Mouse (Mus musculus): ENCODE measurements around the gene Cldn24.

Gene Cldn24

DNA sequence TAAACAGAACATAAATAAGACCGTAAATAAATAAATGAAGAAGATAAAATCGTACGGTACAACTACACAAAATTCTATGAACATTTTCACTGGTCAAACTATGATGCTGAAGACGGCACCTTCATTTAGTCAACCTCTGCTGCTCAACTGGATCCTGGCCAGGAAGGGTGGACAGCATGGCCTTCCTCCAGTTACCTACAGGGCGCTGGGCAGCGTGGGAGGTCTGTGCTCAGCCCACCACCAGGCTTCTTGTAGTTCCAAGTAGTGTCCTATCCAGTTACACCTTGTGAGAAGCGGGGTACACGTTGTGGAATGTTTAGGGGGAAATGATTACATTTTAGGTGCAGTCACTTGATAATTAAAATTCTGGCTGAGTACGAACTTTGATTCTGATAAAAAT lies 5.0 kb downstream of the Cldn24 start:
- in situ Hi-C loops (cut with MboI, MseI), result no loop called here

DNA sequence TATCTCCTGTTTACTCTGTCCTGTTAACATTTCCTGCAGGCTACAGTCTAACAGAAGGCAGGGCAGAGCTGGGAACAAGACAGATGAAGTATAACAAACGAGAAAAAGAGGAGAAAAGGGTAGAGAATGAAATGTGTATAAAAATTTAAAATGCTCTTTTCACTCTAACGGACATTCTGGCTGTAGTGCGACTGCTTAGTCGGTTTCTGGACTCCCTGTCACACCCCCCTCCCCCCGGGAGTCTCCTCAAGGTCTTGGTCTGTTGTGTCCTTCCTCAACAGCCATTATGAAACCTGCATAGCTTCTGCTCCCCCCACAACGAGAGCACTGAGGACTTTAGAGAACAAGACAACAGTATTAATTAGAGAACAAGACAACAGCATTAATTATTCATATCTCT lies 10.7 kb downstream of the Cldn24 start:
- in situ Hi-C loops (cut with MboI, MseI), result no loop called here

DNA sequence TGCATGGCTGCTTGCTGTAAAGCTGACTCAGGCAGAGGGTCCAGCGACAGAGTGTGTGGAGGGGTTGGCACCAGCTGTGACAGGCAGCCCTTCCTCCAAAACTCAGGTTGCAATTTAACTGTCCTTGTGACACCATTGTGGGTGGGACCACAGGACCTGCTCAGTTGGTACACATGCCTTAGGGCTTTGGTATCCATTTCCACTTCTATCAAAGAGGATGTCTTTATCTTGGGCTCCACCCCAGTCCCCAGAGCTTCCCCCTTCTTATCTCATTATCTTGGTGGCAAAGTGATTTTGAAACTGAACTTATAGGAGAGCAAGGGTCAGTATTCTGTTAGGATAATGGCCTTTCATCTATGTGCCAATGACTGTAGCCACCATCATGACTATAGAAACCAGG lies 12.0 kb downstream of the Cldn24 start:
- in situ Hi-C loops (cut with MboI, MseI), result no loop called here

DNA sequence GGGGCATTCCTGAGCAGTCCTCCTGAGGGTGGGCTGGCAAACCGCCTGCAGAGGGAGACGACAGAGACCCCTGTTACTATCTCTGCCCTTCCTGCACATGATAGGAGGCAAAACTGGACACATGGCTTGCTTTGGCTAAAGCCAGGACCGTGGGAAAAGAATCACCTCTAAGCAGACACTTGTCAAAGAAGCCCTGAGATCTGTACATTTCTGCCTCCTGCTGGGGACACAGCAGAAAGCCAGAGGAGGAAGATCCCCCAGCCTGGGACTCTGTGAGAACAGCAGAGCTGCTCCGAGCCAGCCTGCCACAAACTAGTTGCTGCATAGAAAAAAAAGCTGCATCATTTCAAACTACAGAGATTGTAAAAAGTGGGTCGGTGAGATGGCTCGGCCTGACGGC lies 21.1 kb downstream of the Cldn24 start:
- in situ Hi-C loops (cut with MboI, MseI), result no loop called here

DNA sequence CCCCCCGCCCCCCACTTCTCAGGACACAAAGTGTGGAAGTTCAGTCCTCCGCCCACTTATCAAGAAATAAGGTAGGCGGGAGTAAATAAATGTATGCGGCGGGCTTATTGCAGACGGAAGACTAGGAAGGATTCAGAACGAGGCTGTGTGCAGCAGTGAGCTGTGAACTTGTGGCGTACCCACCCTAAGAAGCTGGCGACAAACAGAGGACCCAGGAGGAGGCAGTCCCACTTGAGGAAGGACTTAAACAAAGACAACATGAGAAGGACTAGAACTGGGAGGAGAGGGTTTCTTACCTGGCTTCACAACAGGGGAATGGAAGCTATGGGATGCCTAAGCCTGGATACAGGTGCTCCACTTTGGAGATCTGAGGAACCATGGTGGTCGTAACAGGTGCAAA lies 21.7 kb downstream of the Cldn24 start:
- in situ Hi-C loops (cut with MboI, MseI), result no loop called here

DNA sequence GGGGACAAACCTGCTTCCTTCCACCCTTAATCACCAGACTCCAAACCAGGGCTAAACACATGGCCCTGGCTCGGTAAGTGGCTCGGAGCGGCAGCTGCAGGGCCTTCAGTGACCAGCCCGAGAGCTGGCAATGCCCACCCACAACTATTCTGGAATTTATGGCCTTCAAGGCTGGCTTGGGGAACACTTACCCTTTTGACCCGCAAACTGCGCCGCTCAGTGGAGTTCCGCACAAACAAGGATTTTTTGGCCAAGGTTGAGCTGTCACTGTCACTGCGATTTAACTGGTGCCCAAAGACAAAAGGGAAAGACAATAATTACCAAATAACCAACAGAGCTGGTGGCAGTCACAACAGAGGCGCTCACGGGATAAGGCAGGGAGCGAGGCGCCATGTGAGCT lies 24.0 kb downstream of the Cldn24 start:
- in situ Hi-C loops (cut with MboI, MseI), result no loop called here

DNA sequence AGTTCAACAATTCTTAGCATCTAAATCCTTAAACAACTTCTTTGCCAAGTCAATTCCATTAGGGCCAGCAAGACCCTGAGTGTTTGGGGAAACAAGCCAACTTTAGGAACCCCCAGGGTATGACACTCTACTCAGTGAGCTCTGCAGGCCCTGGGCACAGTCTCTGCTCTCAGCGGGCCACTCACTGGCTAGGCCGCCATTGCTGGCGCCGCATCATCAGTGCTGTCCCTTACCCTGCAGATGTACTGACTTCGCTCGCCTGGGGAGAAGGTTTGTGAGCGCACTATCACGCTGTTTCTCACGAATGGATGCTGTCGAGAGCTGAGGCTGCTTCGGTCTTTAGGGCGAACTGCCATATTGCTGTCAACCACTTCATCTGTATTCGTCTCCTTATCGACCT lies 25.2 kb downstream of the Cldn24 start:
- in situ Hi-C loops (cut with MboI, MseI), result no loop called here

DNA sequence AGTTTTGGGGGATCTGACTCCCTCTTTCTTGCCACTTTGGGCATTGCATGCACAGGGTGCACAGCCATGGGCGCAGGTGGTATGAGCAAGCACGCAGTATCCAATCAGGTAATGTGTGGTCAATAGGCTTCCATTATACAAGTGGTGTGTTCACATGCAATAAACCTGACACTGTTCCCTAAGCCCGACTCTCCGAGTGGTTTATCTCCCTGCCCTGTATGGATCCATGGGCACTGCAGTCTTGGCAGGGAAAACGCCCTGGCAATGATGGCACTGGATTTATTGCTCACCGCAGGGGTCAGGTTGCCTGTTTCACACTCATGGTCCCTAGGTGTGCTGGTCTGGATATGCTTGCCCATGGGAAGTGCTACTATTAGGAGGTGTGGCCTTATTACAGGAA lies 26.0 kb downstream of the Cldn24 start:
- in situ Hi-C loops (cut with MboI, MseI), result no loop called here

DNA sequence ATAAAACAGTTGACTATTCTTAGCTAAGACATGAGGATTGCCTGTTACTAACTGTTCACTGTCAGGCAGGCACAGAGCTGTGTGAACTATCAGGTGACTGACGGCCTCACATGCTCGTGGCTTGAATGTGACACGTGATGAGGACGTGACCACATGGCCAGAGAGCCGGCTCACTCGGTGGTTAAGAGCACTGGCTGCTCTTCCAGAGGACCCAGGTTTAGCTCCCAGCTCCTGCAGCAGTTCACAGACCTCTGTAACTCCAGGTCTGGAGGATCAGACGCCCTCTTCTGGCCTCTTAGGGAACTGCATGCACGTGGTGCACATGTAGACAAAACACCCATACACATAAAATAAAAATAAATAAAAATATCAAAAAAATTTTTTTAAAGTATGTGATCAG lies 27.9 kb downstream of the Cldn24 start:
- in situ Hi-C loops (cut with MboI, MseI), result no loop called here

DNA sequence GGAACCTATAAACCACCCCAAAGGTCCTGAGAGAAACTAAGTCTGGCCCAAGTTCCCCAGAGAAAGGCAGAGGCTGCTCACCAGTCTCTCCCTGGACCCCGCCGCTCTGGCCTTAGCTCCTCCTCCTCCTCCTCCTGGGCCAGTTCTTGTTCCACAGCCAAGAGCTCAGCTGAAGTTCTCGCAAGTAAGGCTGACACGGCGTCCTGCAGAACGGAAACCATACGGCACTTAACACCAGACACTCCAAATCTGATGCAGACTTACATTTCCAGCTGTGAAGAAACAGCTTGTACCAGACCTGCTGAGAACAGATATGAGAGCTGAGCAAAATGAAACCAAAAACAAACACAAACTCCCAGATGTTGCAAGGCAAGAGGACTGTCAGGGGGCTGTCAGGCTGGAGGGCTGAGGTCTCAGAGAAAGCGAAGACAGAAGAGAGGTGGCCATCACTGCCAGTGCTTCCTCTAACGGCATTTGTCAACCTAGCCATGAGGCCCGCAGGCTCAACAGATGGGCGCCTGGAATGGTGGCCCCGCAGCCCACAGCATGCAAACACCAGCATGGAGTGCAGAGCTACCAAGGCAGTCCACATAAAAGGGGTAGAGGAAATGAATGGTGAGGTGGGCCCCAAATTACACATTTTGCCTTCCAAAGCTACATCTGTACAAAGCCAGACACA lies 30.0 kb downstream of the Cldn24 start:
- in situ Hi-C loops (cut with MboI, MseI), result no loop called here

DNA sequence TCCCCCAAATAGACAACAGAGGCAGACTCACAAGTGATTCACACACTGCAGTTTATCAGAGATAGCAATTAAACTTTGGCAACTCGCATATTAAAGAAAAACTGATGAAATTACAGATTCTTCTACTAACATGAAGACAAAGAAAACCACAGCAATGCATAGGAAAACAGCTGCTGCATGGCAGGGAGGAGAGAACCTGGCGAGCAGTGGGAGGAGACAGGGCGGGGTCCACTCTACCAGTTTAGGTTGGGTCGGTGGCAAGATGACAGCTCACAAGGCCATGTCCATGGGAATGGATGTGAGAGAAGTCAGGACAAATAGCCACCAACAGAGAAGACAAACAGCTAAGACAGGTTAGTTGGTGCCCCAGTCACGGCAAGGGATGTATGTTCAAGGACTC lies 30.8 kb downstream of the Cldn24 start:
- in situ Hi-C loops (cut with MboI, MseI), result no loop called here

DNA sequence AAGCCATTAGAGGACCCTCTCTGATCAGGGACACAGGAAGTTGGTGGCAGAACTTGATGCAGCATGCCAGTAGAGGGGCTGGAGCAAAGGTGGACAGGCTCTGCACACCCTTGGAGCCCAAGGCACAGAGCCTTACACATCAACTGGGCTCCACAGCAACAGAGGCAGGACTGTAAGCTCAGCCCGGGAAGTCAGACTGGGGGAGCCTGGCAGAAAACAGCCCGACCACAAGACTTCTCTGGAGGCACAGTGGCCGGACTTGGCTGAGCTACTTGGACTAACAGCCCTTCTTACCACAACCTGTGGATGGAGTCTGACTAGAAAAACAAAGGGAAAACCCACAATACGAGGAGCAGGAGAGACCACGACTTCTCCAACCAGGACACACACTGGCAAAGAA lies 31.4 kb downstream of the Cldn24 start:
- in situ Hi-C loops (cut with MboI, MseI), result no loop called here

DNA sequence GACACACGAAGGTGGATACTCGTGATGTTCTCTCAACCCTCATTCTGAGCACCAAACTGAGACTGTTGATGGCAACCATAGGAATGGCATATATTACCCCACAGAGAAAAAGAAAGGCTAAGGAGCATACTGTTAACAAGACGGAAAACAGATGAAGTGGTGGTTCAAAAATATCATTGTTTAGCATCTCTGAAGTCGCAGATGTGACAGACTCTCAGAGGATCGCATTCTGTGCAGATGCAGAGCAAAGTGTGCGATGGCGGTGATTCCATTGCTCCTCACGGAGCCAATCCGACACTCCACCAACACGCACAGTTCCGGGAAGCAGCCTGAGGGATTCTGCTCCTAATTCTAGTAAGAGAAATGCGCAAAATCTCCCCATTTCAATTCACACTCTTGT lies 37.3 kb downstream of the Cldn24 start:
- in situ Hi-C loops (cut with MboI, MseI), result no loop called here

DNA sequence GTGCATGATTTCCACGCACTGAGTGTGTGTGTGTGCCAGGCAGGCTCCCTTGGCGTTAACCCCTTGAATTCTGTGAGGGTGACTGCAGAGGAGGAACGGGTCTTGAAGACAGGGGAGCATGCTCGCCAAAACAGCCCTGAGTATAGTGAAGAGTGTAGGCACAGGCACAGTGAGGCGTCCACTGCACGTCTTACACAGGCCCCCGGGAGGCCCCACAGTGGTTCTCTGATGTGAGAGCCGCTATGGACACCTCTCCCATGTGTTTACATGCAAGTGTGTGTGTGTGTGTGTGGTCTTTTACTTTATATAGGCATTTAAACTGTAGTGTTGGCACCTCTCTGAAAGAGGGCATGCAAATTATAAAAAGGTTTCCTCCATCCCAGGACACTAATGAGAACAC lies 44.6 kb downstream of the Cldn24 start:
- in situ Hi-C loops (cut with MboI, MseI), result no loop called here

DNA sequence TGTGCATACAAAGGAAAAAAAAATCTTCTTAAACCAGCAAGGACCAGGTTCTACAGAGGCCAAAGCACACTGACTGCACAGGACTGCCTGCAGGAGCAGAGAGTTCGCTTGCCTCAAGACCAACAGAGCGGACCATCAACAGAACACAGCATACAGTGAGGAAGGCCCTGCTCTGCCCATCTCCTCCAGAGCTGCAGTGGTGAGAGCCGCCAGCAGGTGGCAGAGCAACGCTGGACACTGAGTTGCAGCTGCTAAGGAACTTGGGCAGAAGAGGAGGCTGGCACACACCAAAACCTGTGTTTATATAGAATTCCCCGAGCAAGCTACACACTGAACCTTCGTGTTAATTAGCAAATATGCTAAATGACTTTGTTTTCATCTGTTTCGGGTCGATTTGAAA lies 45.1 kb downstream of the Cldn24 start:
- in situ Hi-C loops (cut with MboI, MseI), result no loop called here

Data from regulatory T cell (primary cell).